Mouse (Mus musculus) hindbrain, postnatal 0 days (tissue): ENCODE measurements around the gene Hist4h4. TPM values are rescaled to one million over a fixed set of nuclear protein-coding genes. Genes with fewer than 3 reads are reported as not detected.

Source experiments
- ATAC-seq: fragments of 200-750 bp; cut with Nextera tagmentation; 2 replicates; pipeline ENCODE4 v1.8.0; 2017; ENCODE audit warnings: mild to moderate bottlenecking, moderate TSS enrichment, moderate library complexity
- DNase-seq: peaks from one replicate; pipeline ENCODE4 v3.0.0-alpha.2; 2015; ENCODE audit warnings: low spot score
- H3K27ac ChIP-seq: fragments of 300-500 bp; sonication (generic); 2 replicates; pipeline ENCODE4 v1.5.1; 2014; ENCODE audit warnings: mild to moderate bottlenecking
- H3K27me3 ChIP-seq: fragments of 300-500 bp; sonication (generic); 2 replicates; pipeline ENCODE4 v1.6.1; 2014; ENCODE audit warnings: low read length, mixed read lengths; ENCODE audit not compliant: insufficient read depth
- H3K36me3 ChIP-seq: fragments of 300-500 bp; sonication (generic); 2 replicates; pipeline ENCODE4 v1.6.1; 2014; ENCODE audit warnings: low read length, mixed read lengths; ENCODE audit not compliant: insufficient read depth
- H3K4me1 ChIP-seq: fragments of 300-500 bp; sonication (generic); 2 replicates; pipeline ENCODE4 v1.6.1; 2014; ENCODE audit warnings: antibody characterized with exemption, low read length, mixed read lengths; ENCODE audit not compliant: insufficient read depth
- H3K4me2 ChIP-seq: fragments of 300-500 bp; sonication (generic); 2 replicates; pipeline ENCODE4 v1.6.1; 2014; ENCODE audit warnings: low read depth, mild to moderate bottlenecking, low read length, moderate library complexity, mixed read lengths
- H3K4me3 ChIP-seq: fragments of 300-500 bp; sonication (generic); 2 replicates; pipeline ENCODE4 v1.5.1; 2014; ENCODE audit warnings: low read length
- H3K9ac ChIP-seq: fragments of 300-500 bp; sonication (generic); replicated peaks from 2 replicates; pipeline ENCODE4 v1.6.1; 2014; ENCODE audit warnings: mild to moderate bottlenecking, low read length, moderate library complexity, mixed read lengths
- H3K9me3 ChIP-seq: fragments of 300-500 bp; sonication (generic); 2 replicates; pipeline ENCODE4 v1.6.1; 2016; ENCODE audit warnings: low read length, mixed read lengths
- CTCF ChIP-seq: IDR thresholded peaks from 2 replicates; pipeline ENCODE4 v1.5.1; 2016; ENCODE audit warnings: antibody characterized with exemption, control low read depth, low read depth
- WGBS: fragments of 180-500 bp; shearing (Covaris S2); extraction: QIAGEN DNeasy Blood & Tissue Kit; methylation state at CpG from one replicate; pipeline ENCODE4 v1.1.7; 2014; 5-methylcytosine and 5-hydroxymethylcytosine counted together
- polyA plus RNA-seq: library from polyadenylated mRNA; unstranded; fragments of >200 nt; fragmentation: Nextera tagmentation; extraction: Ambion mirVana; gene quantifications from 2 replicates; pipeline ENCODE4 v1.2.1, GENCODE M21; 2015
- total RNA-seq: library from RNA; depleted of rRNA; stranded (reverse); fragments of >200 nt; gene quantifications from 2 replicates; pipeline ENCODE4 v1.2.3, GENCODE M21; 2014

The Hist4h4 gene
- total and polyA plus RNA-seq, 2 experiments from 2014 or later = 0.39 to 80.5 TPM

GRCm38 (mm10) chr6:136816826-136817225, 12.6 kb upstream of the Hist4h4 start:
- no peaks in the 10 kb centered on the region for H3K27me3 ChIP-seq
- DNase-seq (no peak), ATAC-seq (no peak)
- no peak for TF ChIP-seq CTCF
- no peak overlapping the region for H3K27ac ChIP-seq
- H3K4me3 ChIP-seq = no peak overlapping the region
- H3K4me2 ChIP-seq = no peak overlapping the region
- 94% methylated on average over 21 of the region's 21 CpGs for WGBS
- no peaks in the 10 kb centered on the region for H3K9me3 ChIP-seq
- H3K4me1 ChIP-seq = no peaks in the 10 kb centered on the region
- no peak overlapping the region for H3K9ac ChIP-seq
- peaks cover 78% of the 10 kb centered on the region for H3K36me3 ChIP-seq

GRCm38 (mm10) chr6:136815381-136815780, 11.2 kb upstream of the Hist4h4 start:
- H3K4me3 ChIP-seq = no peak overlapping the region
- H3K27me3 ChIP-seq = no peaks in the 10 kb centered on the region
- ATAC-seq (no peak), DNase-seq (no peak)
- H3K4me1 ChIP-seq = no peaks in the 10 kb centered on the region
- no peaks in the 10 kb centered on the region for H3K9me3 ChIP-seq
- H3K9ac ChIP-seq = no peak overlapping the region
- WGBS = 95% methylated on average over 7 of the region's 7 CpGs
- H3K4me2 ChIP-seq = no peak overlapping the region
- no peak overlapping the region for H3K27ac ChIP-seq
- peaks cover 65% of the 10 kb centered on the region for H3K36me3 ChIP-seq
- TF ChIP-seq CTCF = no peak

- TF ChIP-seq CTCF = no peak
- no peak for DNase-seq
- peaks cover 45% of the 10 kb centered on the region for H3K36me3 ChIP-seq
These were observed 8.9 kb upstream of the Hist4h4 start for GRCm38 (mm10) chr6:136813117-136813516.

GRCm38 (mm10) chr6:136811196-136811595, 7.0 kb upstream of the Hist4h4 start:
- H3K27ac ChIP-seq = no peak overlapping the region
- H3K27me3 ChIP-seq = no peaks in the 10 kb centered on the region
- no peak overlapping the region for H3K4me2 ChIP-seq
- no peaks in the 10 kb centered on the region for H3K9me3 ChIP-seq
- peaks cover 11% of the 10 kb centered on the region for H3K4me1 ChIP-seq
- H3K9ac ChIP-seq = no peak overlapping the region
- H3K4me3 ChIP-seq = no peak overlapping the region
- no peak for ATAC-seq
- no peak for TF ChIP-seq CTCF
- WGBS = 90% methylated on average over 10 of the region's 10 CpGs
- DNase-seq = no peak
- H3K36me3 ChIP-seq = peaks cover 29% of the 10 kb centered on the region

More at GRCm38 (mm10) chr6:136813117-136813516, 8.9 kb upstream of the Hist4h4 start:
- H3K9ac ChIP-seq = no peak overlapping the region
- no peak for ATAC-seq
- no peak overlapping the region for H3K4me2 ChIP-seq
- H3K4me3 ChIP-seq = no peak overlapping the region
- no peaks in the 10 kb centered on the region for H3K9me3 ChIP-seq
- peaks cover 11% of the 10 kb centered on the region for H3K4me1 ChIP-seq
- H3K27ac ChIP-seq = no peak overlapping the region
- WGBS = 38% methylated on average over 4 of the region's 4 CpGs
- H3K27me3 ChIP-seq = no peaks in the 10 kb centered on the region

GRCm38 (mm10) chr6:136809673-136810072, 5.5 kb upstream of the Hist4h4 start:
- H3K4me3 ChIP-seq = no peak overlapping the region
- ATAC-seq (no peak), DNase-seq (no peak)
- TF ChIP-seq CTCF = no peak
- no peak overlapping the region for H3K9ac ChIP-seq
- peaks cover 17% of the 10 kb centered on the region for H3K36me3 ChIP-seq
- H3K27me3 ChIP-seq = no peaks in the 10 kb centered on the region
- no peak overlapping the region for H3K27ac ChIP-seq
- no peaks in the 10 kb centered on the region for H3K9me3 ChIP-seq
- H3K4me1 ChIP-seq = peaks cover 11% of the 10 kb centered on the region
- H3K4me2 ChIP-seq = peak overlapping the region; percentile 95
- 79% methylated on average over 13 of the region's 13 CpGs for WGBS

GRCm38 (mm10) chr6:136809077-136809476, 4.9 kb upstream of the Hist4h4 start:
- Histone ChIP-seq H3K9me3 (no peaks in the 10 kb centered on the region), H3K4me3 (peak overlapping the region; percentile 66), H3K4me1 (peaks cover 11% of the 10 kb centered on the region), H3K27ac (0 out of 2 replicates have a peak overlapping the region, but pooled peaks have one; percentile 75), H3K27me3 (no peaks in the 10 kb centered on the region), H3K36me3 (peaks cover 11% of the 10 kb centered on the region), H3K9ac (peak overlapping the region; percentile 66), H3K4me2 (peak overlapping the region; percentile 95)
- no peak for TF ChIP-seq CTCF
- DNase-seq = no peak
- WGBS = 44% methylated on average over 14 of the region's 14 CpGs
- ATAC-seq = no peak

GRCm38 (mm10) chr6:136808631-136809046, 4.4 kb upstream of the Hist4h4 start:
- Histone ChIP-seq H3K4me1 (peaks cover 11% of the 10 kb centered on the region), H3K27ac (peak overlapping the region; percentile 75), H3K9me3 (no peaks in the 10 kb centered on the region), H3K9ac (peak overlapping the region; percentile 66), H3K4me3 (peak overlapping the region; percentile 66), H3K4me2 (peak overlapping the region; percentile 95), H3K27me3 (no peaks in the 10 kb centered on the region), H3K36me3 (peaks cover 7% of the 10 kb centered on the region; the same call in 1 of the 2 replicates)
- DNase-seq (peak; percentile 10), ATAC-seq (peak; percentile 11; the same call in 1 of the 2 replicates)
- under 1% methylated on average over 28 of the region's 28 CpGs for WGBS
- no peak for TF ChIP-seq CTCF
